Comparison of ENCODE assay signal across 22 mouse cellular contexts in the genomic region with DNA sequence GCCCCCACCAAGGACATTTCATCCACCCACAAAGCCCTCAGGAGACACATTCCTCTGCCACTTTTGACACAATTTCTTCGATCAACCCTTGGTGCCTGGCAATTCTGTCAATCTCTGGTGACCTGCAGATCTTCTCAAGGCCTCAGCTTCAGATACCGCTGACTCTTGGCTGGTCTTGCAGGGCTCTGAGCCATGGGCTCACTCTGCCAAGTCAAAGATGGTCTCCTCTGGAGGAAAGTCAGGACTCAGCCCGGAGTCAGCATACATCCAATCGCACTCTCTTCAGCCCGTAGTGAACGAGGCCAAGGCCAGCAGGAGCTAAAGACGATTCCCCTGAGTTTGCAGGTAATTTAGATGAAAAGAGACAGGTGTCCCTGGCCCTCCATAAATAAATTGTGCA.
DNase-seq lines count a peak whose midpoint lies in the region; TF ChIP-seq lines count a peak whose summit lies in the region.
"Had no signal": no experiment of that assay in that cellular context is flagged by ENCODE, and none has a peak within 500 bp of the region (broad histone marks: within the 10 kb centered on the region; RNA-seq: fewer than 3 reads in every experiment).

No protein-coding gene starts in this region.

- H3K27ac ChIP-seq in gastrocnemius, adult 2 months: peak overlapping the region; percentile 46; the same call in 1 of the 2 replicates
- H3K27ac ChIP-seq: embryonic facial prominence, embryonic 12.5 days; heart, embryonic 10.5 days; heart, embryonic 15.5 days; hindbrain, embryonic 12.5 days; limb, embryonic 13.5 days; lung, embryonic 15.5 days; neural tube, embryonic 12.5 days had no signal

- peak; percentile 61 for DNase-seq in gastrocnemius, adult 2 months
- no peak for DNase-seq in gastrocnemius, postnatal 14 days
- DNase-seq in brain, adult 2 months (ENCODE audit: low read depth, low spot score): peak; percentile 60
- peak; percentile 47 to 57 for DNase-seq in cerebellum, adult 18-20 months
- peak; percentile 77 to 88 for DNase-seq in cerebellum, postnatal 14 days
- DNase-seq in MN1 (ENCODE audit: low spot score): no peak
- DNase-seq: adrenal gland, adult 8-10 months; B cell, adult 2 months; embryo, embryonic 11 days; heart, adult 11 months; heart, postnatal 36 days; kidney, adult 9 months; kidney, postnatal 10 days; thymus, postnatal 4 days had no signal

- no peak for TF ChIP-seq CTCF in gastrocnemius, adult 2 months (IDR thresholded peaks at IDR 0.05)

- intact Hi-C loops in gastrocnemius, adult 2 months (cut with DNase I): loop anchor here (5.0 to 10.0 kb wide), 3 partner anchors 339 to 762 kb away; a partner anchor contains a TSS
- intact Hi-C loops in gastrocnemius, postnatal 14 days (cut with DNase I; ENCODE audit: low total_unique reads): loop anchor here (5.0 to 10.0 kb wide), 2 partner anchors 482 to 599 kb away; no protein-coding TSS in a partner anchor

- no peak overlapping the region for H3K4me3 ChIP-seq in gastrocnemius, adult 2 months
- H3K4me3 ChIP-seq: embryonic facial prominence, embryonic 12.5 days; heart, embryonic 10.5 days; heart, embryonic 15.5 days; hindbrain, embryonic 12.5 days; limb, embryonic 13.5 days; lung, embryonic 15.5 days; myocyte; neural tube, embryonic 12.5 days had no signal

Comparison
In these comparisons a context has a peak if more than half of its experiments do, and no peak if none do; other contexts are left out.
1. DNase-seq: peak in gastrocnemius, adult 2 months (single experiment), brain, adult 2 months (single experiment), cerebellum, adult 18-20 months (2 of 2) and cerebellum, postnatal 14 days (2 of 2); none in gastrocnemius, postnatal 14 days (single experiment) and MN1 (single experiment).